Mouse (Mus musculus): Measurements from ENCODE around the gene Pagr1b.

- TF ChIP-seq CTCF (IDR thresholded peaks at IDR 0.05; ENCODE audit: low read depth) (no peak), EP300 (optimal IDR thresholded peaks at IDR 0.05) (no peak)
Measured at GRCm38 (mm10) chr7:127016081-127016480, 203 bp downstream of the Pagr1b start.

All from stomach, postnatal 0 days (tissue).